Mouse (Mus musculus): ENCODE measurements around the gene Sergef.
A peak's percentile ranks its signal among the peaks of the same experiment; 100 is the strongest.

Sergef gene

GRCm38 (mm10) chr7:46542117-46542516, 97.5 kb downstream of the Sergef start:
- no peak for DNase-seq (ENCODE audit: low spot score in 2 of 2)

GRCm38 (mm10) chr7:46540616-46541015, 99.0 kb downstream of the Sergef start:
- no peak for DNase-seq (ENCODE audit: low spot score in 2 of 2)

GRCm38 (mm10) chr7:46536456-46537097, 103.0 kb downstream of the Sergef start:
- DNase-seq (ENCODE audit: low spot score in 2 of 2) = no peak

GRCm38 (mm10) chr7:46535429-46535799, 104.2 kb downstream of the Sergef start:
- DNase-seq (ENCODE audit: low spot score in 2 of 2) = peak; percentile 77 to 85

- DNase-seq (ENCODE audit: low spot score in 2 of 2) = no peak
Observed at GRCm38 (mm10) chr7:46534767-46535428, 104.7 kb downstream of the Sergef start.

- no peak for DNase-seq (ENCODE audit: low spot score in 2 of 2)
Observed at GRCm38 (mm10) chr7:46533518-46533917, 106.1 kb downstream of the Sergef start.

- DNase-seq (ENCODE audit: low spot score in 2 of 2) = no peak
Observed at GRCm38 (mm10) chr7:46531345-46531744, 108.3 kb downstream of the Sergef start.

GRCm38 (mm10) chr7:46529930-46530329, 109.7 kb downstream of the Sergef start:
- no peak for DNase-seq (ENCODE audit: low spot score in 2 of 2)

GRCm38 (mm10) chr7:46529259-46529658, 110.3 kb downstream of the Sergef start:
- no peak for DNase-seq (ENCODE audit: low spot score in 2 of 2)

- DNase-seq (ENCODE audit: low spot score in 2 of 2) = no peak
Observed at GRCm38 (mm10) chr7:46526665-46527154, 112.9 kb downstream of the Sergef start.

- DNase-seq (ENCODE audit: low spot score in 2 of 2) = no peak
Observed at GRCm38 (mm10) chr7:46523215-46523614, 116.4 kb downstream of the Sergef start.

- no peak for DNase-seq (ENCODE audit: low spot score in 2 of 2)
Observed at GRCm38 (mm10) chr7:46521794-46522193, 117.8 kb downstream of the Sergef start.

GRCm38 (mm10) chr7:46519148-46519547, 120.5 kb downstream of the Sergef start:
- no peak for DNase-seq (ENCODE audit: low spot score in 2 of 2)

- DNase-seq (ENCODE audit: low spot score in 2 of 2) = no peak
Observed at GRCm38 (mm10) chr7:46517158-46517557, 122.4 kb downstream of the Sergef start.

- no peak for DNase-seq (ENCODE audit: low spot score in 2 of 2)
Observed at GRCm38 (mm10) chr7:46515960-46516359, 123.6 kb downstream of the Sergef start.

- no peak for DNase-seq (ENCODE audit: low spot score in 2 of 2)
Observed at GRCm38 (mm10) chr7:46514981-46515380, 124.6 kb downstream of the Sergef start.

GRCm38 (mm10) chr7:46513562-46513961, 126.0 kb downstream of the Sergef start:
- DNase-seq (ENCODE audit: low spot score in 2 of 2) = peak; percentile 42 to 53

- no peak for DNase-seq (ENCODE audit: low spot score in 2 of 2)
Observed at GRCm38 (mm10) chr7:46512792-46513191, 126.8 kb downstream of the Sergef start.

- DNase-seq (ENCODE audit: low spot score in 2 of 2) = no peak
Observed at GRCm38 (mm10) chr7:46510806-46511205, 128.8 kb downstream of the Sergef start.

- DNase-seq (ENCODE audit: low spot score in 2 of 2) = peak; percentile 70 to 76
Observed at GRCm38 (mm10) chr7:46509391-46510310, 130.0 kb downstream of the Sergef start.

GRCm38 (mm10) chr7:46508590-46509318, 130.9 kb downstream of the Sergef start:
- peak in 1 of 2 experiments; percentile 42 for DNase-seq (ENCODE audit: low spot score in 2 of 2)

- no peak for DNase-seq (ENCODE audit: low spot score in 2 of 2)
Observed at GRCm38 (mm10) chr7:46504157-46504556, 135.4 kb downstream of the Sergef start.
